Mouse (Mus musculus) neutrophil, adult 5-6 weeks (primary cell): ENCODE data around the gene 4930432K21Rik. TPM values are rescaled to one million over a fixed set of nuclear protein-coding genes. Genes with fewer than 3 reads are reported as not detected.

Source experiments
- ATAC-seq: fragments of 151-379, 151-347 bp; 2 replicates; pipeline ENCODE4 v1.8.0; 2017; ENCODE audit warnings: mild to moderate bottlenecking, moderate TSS enrichment; ENCODE audit not compliant: insufficient number of reproducible peaks, poor library complexity, low FRiP score, severe bottlenecking; ENCODE audit errors: extremely low read depth
- total RNA-seq: library from RNA; stranded (forward); fragments of 200-1000 nt; gene quantifications from 2 replicates; pipeline ENCODE4 v1.2.3, GENCODE M21; 2017

4930432K21Rik gene
- total RNA-seq = 0.93 and 2.7 TPM in 2 replicates

DNA sequence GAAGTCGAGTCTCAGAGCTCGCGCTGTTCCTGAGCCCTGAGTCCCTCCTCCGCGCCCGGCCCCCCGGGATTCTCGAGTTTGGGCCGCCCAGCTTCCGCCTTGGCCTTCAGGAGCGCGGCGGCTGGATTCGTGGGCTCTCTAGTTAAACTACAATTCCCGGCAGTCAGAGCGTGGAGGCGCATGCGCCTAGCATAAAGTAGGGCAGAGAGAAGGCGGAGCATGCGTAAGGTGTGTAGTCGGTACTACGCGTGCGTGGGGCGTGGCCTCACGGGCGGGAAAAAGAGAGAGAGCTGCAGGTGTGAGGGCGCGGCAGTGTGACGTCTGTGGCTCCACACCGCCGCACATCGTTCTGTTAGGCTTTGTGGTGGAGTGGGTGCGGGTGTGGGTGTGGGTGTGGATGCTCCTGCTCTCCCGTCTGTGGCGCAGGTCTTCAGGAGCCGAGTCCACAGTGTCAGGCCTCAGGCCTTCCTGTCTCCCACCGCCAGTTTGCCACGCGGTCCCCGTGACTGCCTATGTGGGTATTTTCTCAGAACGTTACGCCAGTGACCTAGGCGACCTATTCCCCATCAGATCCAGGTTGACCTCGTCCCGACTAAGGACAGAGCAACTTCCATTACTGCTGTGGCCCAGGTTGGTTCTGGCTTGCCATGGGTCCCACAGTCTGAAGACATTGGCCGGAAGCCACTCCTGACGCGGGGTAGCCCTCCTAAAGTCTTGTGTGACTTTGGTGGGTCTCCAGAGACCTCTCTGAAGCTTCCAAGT, at the start of gene 4930432K21Rik, which contains the start of gene Cc2d1a:
4930432K21Rik (plus strand) TSS at position 257 of the 762 bp plus-strand sequence.
Cc2d1a (minus strand) TSS at position 168 of the 762 bp plus-strand sequence.
- peak; percentile 94 for ATAC-seq

GRCm38 (mm10) chr8:84098376-84098775, 49.4 kb upstream of the 4930432K21Rik start:
- ATAC-seq = no peak

DNA sequence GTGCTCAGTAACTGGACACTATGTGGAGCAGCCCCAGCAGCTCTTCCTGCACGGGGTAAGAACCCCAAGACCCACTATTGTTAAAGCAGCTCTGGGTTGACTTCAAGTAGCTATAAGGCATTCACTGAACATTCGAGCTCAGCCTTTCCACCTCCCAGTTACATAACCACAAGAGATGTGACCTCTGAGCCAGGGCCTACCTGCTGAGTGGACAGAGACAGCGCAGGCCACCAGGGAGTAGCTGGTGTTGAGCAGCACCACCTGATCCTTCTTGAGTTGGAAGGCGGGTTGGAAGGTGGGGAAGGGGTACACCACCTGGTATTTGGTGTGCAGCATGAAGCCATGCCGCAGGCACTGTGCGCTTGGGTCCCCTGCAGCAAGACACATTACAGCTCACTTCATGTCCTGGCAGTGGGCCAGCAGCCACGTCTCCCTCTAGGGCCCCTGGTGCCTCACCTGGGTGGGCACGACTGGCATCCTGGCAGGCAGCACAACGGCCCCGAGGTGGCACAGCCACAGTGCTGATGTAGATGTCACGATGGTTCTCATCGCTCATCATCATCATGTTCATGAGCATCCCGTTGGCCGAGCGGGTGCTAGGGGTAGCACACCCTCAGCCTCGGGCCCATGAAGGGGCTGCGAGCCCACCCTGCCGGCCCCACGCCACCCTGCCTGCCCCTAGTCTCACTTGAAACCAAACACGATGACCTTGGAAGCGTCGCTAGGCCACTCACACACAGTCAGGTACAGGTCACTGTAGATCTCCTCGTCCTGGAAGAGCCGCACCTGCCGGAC, 46.2 kb upstream of the 4930432K21Rik start:
- ATAC-seq = no peak

DNA sequence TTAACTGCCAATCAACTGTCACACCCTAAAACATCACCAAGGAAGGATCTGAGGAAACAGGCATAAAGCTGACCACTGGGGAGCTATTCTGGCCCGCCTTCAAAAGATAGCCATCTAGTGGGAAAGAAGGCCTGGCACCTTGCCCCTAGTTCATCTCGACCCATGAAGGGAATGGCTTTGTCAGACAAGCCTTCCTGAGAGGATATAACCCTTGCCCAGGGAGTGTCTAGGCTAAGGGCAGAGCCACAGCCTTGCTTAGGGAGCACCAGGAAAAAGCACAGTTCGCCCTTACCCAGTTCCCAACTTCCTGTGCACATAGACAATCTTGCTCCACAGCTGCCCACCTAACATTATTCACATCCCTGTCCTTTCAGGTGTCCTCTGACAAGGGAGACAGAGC, 44.2 kb upstream of the 4930432K21Rik start:
- no peak for ATAC-seq

- peak; percentile 33; the same call in 1 of the 2 replicates for ATAC-seq
Measured at GRCm38 (mm10) chr8:84104221-84104620, 43.6 kb upstream of the 4930432K21Rik start.

DNA sequence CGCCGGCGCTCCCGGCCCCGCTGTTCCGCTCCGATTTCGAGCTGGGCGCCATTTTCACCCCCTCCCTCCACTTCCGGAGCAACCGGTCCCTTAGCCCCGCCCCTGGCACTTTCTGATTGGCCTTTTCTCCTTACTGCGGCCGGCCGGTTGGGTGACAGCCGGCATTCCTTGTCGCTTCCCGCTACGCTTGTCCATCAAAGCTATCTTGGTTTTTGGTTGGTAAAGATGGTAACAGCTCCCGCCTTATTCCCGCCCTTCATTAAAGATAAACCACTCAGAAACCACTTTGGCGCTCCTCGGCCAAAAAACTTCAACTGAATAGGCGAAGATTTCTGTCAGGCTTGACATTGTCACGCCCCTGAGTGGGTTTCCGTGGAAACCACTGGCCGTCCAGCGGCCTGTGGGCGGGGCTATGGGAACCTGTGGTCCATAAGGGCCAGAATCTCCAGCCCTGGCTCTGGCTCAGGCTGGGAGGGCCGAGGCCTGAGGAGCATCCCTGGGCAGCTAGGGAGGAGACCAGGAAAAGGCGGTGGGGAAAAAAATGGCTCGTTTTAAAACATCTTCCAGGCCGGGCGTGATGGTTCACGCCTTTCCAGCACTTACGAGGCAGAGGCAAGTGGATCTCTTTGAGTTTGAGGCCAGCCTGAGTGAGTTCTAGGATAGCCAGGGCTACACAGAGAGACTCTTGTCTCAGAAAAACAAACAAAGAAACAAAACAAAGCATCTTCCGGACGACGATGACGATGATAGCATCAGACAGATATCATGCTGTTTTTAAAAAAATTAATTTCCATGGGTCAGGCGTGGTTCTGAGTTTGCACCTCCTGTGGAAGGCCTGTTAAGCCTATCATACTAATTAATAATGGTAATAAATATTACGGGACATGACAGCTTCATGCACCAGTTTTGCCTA, 42.9 kb upstream of the 4930432K21Rik start, which contains the start of gene Dcaf15:
Dcaf15 (minus strand) TSS at position 72 of the 913 bp plus-strand sequence.
- ATAC-seq = peak; percentile 93

DNA sequence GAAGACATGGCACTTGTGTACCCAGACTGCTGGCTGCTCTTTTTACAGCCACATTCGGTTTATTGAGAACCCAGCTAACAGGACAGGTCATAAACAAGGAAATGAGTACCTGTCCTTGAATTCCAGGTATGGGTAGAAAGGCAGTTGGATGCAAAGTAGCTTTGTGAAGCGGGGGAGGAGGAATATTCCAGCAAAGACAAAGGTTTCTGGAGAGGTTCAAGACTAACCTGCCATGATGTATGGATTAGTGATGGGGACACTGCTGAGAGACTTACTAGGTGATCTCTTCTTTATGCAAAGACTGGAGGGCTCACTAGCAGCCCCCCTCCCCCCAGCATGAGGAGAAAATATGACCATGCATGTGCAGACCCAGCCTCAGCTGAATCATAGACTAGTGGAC, 42.1 kb upstream of the 4930432K21Rik start:
- ATAC-seq = no peak

DNA sequence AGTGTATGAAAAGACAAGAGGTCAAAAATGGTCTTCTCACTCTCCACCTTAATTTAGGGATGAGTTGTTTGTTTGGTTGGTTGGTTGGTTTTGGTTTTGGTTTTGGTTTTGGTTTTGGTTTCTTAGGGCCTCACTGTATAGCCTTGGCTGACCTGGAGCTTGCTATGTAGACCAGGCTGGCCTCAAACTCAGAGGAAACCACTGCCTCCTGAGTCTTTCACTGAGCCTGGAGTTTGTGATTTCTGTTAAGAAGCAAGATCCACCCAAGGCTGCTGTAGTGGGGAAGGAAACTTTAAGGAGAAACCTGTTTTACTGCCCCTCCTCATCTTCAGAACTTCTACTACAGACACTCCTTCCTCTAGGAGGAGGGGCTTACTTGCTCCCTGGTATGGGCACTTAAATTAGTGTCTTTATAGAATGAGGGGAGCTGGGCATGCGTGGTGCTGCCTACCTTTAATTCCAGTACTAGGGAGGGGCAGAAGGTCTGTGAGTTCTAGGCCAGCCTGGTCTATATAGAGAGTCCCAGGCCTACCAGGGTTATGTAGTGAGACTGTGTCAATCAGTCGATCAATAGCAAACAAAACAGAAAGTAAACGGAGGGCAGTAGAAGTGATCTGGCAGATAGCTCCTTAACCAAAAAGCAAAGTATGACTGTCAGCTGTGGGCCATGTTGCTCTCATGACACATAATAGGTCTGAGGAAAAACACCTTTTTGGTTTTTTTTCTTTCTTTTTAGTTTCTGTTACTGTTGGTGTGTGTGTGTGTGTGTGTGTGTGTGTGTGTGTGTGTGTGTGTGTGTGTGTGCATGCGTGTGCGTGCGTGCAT, 41.4 kb upstream of the 4930432K21Rik start:
- ATAC-seq = no peak

GRCm38 (mm10) chr8:84115646-84116045, 32.2 kb upstream of the 4930432K21Rik start:
- no peak for ATAC-seq

DNA sequence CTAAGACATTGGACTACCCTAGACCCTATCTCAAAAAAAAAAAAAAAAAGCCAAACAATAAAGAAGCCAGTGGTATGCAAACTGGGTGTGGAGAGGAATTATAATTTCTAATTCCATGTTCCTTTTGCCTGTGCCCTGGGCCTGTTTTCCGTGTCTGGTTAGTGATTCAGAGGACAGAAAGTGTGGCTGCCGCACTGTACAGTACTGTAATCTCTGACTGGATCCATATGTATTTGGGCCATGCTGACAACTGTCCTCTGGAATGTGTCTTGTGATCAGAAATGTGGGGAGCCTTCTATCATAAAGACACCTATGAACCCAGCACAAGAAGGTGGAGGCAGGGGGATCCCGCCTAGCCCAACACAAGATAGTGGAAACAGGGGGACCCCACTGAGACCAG, 25.7 kb upstream of the 4930432K21Rik start:
- ATAC-seq = no peak

DNA sequence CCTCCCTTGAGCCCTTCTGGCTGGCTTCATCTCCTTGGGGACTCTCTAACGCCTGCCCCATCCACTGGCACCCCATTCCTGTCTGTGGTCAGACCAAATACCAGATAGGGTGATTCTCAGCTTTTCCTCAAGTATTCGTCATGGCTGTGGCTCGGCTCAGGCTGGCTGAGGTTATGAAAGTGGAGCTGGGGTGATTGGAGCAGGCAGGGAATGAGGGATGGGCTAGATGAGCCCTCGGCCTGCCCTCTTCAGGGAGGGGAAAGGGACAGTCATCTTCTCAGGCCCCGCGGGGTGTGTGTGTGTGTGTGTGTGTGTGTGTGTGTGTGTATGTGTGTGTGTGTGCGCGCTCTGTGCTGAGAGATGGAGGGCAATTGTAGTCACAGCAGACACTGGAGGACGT, 22.2 kb upstream of the 4930432K21Rik start, which contains the start of gene Podnl1:
Podnl1 (plus strand) TSS at position 334 of the 400 bp plus-strand sequence.
- ATAC-seq = no peak

DNA sequence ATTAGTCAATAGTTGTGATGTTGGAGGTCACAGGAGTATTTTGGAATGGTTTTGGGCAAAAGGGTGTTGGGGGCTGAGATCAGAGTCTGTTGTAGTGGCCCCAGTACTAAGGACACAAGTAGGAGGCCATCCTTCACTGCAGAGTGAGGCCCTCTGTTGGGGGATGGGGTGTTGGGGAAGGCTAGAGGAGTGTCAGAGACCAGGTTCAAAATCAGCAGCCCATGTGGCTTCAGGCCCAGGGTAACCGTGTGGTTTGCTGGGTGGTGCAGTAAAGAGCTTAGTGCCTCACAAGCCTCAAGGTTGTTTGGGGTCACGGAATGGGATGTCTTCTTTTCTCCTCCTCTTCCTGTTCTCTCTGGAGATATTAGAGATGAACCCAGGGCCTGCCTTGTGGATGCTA, 21.1 kb upstream of the 4930432K21Rik start:
- ATAC-seq = no peak

DNA sequence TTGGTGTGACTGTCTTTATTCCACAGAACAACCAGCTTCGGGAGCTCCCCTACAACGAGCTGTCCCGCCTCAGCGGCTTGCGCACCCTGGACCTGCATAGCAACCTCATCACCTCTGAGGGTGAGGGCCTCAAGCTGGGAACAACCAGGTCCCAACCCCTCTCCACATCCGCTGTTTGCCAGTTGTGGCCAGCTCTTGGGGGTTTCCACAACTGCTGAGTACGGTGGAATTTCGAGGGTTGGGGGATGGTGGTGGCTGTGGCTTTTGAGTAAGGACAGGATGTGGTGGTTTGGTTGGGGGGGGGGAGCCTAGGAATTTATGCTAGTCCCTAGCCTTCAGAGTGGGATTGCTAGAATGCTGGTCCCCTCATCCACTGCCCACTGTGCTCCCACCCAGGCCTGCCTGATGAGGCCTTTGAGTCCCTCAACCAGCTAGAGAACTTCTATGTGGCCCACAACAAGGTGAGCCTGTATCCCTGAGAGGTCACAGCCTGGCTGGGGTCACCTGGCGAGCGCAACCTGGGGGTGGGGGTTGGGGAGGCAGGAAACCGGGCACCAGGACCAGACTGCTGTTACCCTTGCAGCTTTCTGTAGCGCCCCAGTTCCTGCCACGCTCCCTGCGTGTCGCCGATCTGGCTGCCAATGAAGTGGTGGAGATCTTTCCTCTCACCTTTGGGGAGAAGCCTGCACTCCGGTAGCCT, 20.5 kb upstream of the 4930432K21Rik start:
- ATAC-seq = no peak

DNA sequence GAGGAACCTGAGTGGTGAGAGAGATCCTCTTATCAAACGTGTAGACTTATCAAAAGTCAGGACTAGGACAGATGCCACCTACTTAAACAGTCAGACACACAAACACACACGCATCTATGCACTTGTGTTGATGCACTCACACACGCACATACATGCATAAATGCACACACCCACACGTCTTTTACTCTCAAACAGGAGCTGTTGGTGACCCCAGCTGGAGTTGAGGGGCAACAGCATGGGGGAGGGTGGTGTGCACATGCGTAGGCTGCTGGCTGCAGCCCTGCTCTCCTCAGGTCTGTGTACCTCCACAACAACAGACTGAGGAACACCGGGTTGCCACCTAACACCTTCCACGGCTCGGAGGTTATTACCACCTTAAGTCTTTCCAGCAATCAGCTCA, 19.5 kb upstream of the 4930432K21Rik start:
- no peak for ATAC-seq

DNA sequence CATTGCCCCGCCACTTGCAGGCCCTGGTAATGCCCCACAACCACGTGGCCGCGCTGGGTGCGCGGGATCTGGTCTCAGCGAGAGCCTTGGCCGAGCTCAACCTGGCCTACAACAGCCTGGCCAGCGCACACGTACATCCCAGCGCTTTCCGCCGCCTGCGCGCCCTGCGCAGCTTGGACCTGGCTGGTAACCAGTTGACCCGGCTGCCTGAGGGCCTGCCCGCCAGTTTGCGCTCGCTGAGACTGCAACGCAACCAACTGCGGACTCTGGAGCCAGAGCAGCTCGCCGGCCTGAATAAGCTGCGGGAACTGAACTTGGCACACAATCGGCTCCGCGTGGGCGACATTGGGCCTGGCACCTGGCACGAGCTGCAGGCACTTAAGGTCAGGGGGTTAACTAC, 17.0 kb upstream of the 4930432K21Rik start:
- no peak for ATAC-seq

DNA sequence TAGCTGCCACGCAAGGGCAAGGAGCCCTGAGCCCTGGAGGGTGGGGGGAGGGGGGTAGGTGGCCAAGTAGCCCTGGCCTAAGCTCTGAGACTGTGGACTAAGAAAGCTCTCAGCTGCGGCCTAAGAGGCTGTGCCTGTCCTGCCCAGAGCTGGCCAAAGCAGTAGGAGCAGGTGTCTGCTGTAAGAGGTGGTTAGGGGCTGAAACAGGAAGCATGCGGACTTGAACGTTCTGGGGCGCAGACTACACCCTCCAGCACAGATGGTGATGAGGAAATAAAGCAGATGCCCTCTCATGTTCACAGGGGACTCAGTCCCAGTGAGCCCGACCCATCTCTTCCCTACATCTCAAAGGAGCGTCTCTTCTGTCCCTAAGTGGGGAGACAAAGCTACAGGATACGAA, 15.6 kb upstream of the 4930432K21Rik start:
- no peak for ATAC-seq

DNA sequence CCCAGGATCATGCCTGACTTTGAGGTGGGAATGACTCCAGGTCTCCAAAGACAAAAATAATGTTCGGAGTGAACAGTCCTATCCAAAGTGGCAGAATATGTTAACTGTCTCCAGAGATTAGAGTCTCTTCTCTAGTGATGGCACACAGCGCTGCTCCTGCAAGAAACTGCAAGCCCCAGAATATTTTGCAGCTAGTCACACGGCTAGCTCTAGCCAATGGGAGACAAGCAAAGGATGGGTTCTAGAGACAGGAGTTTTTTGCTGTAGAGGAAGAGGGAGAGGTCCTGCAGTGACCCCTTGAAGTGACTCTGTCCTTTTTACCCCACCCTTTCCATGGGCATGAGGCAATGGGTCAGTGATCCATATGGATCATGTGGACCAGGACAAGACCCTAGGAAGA, 10.0 kb upstream of the 4930432K21Rik start:
- ATAC-seq = no peak

GRCm38 (mm10) chr8:84140838-84141237, 7.0 kb upstream of the 4930432K21Rik start:
- no peak for ATAC-seq
